Mouse (Mus musculus) myocyte (in vitro differentiated cells): ENCODE results near the gene Dnase2b. TPM values are rescaled to one million over a fixed set of nuclear protein-coding genes. Genes with fewer than 3 reads are reported as not detected.

Source experiments
- H3K27me3 ChIP-seq: one replicate; pipeline ENCODE4 v1.6.1; 2011; ENCODE audit not compliant: control insufficient read depth, insufficient read depth, insufficient read length
- H3K36me3 ChIP-seq: one replicate; pipeline ENCODE4 v1.6.1; 2011; ENCODE audit not compliant: control insufficient read depth, insufficient read depth
- H3K4me2 ChIP-seq: one replicate; pipeline ENCODE4 v1.6.1; 2011; ENCODE audit warnings: low read depth, control low read depth
- H3K4me3 ChIP-seq: one replicate; pipeline ENCODE4 v1.5.1; 2011; ENCODE audit warnings: mild to moderate bottlenecking, control low read depth, moderate library complexity
- H3K79me2 ChIP-seq: one replicate; pipeline ENCODE4 v1.6.1; 2011; ENCODE audit not compliant: control insufficient read depth, insufficient read depth
- H3ac ChIP-seq: one replicate; pipeline ENCODE4 v1.6.1; 2011; ENCODE audit not compliant: control insufficient read depth, insufficient read length
- CEBPB ChIP-seq: IDR thresholded peaks from 2 replicates; pipeline ENCODE4 v1.6.1; 2011; ENCODE audit warnings: mild to moderate bottlenecking, moderate library complexity; ENCODE audit not compliant: poor library complexity, insufficient read depth, severe bottlenecking
- E2F4 ChIP-seq: IDR thresholded peaks from one replicate; pipeline ENCODE4 v1.6.1; 2011; ENCODE audit warnings: mild to moderate bottlenecking, control low read depth, moderate library complexity; ENCODE audit not compliant: insufficient read depth
- MAX ChIP-seq: IDR thresholded peaks from one replicate; pipeline ENCODE4 v1.6.1; 2011; ENCODE audit warnings: low read depth, mild to moderate bottlenecking, control low read depth
- MYOD1 ChIP-seq, 3 experiments: IDR thresholded peaks; one replicate each; pipeline ENCODE4 v1.6.1; 2011; ENCODE audit warnings: control low read depth in 2 of 3, low read depth in 2 of 3, mild to moderate bottlenecking in 2 of 3, moderate library complexity in 1 of 3; ENCODE audit not compliant: insufficient read length in 2 of 3, control insufficient read depth in 1 of 3
- MYOG ChIP-seq, 3 experiments: IDR thresholded peaks; one replicate each; pipeline ENCODE4 v1.6.1; 2011; ENCODE audit warnings: control low read depth in 2 of 3, low read depth in 2 of 3, mild to moderate bottlenecking in 2 of 3; ENCODE audit not compliant: insufficient read length in 2 of 3, control insufficient read depth in 1 of 3, insufficient read depth in 1 of 3
- POLR2A ChIP-seq: IDR thresholded peaks from one replicate; pipeline ENCODE4 v1.6.1; 2011; ENCODE audit warnings: low read depth, mild to moderate bottlenecking, control low read depth, moderate library complexity; ENCODE audit not compliant: insufficient read length
- POLR2AphosphoS2 ChIP-seq: IDR thresholded peaks from one replicate; pipeline ENCODE4 v1.6.1; 2011; ENCODE audit warnings: low read depth, control low read depth; ENCODE audit not compliant: insufficient read length
- REST ChIP-seq: IDR thresholded peaks from one replicate; pipeline ENCODE4 v1.6.1; 2011; ENCODE audit warnings: mild to moderate bottlenecking, control low read depth, moderate library complexity; ENCODE audit not compliant: insufficient read depth, insufficient read length
- SRF ChIP-seq: IDR thresholded peaks from one replicate; pipeline ENCODE4 v1.6.1; 2011; ENCODE audit warnings: low read depth; ENCODE audit not compliant: control insufficient read depth, insufficient read length
- TCF12 ChIP-seq: IDR thresholded peaks from one replicate; pipeline ENCODE4 v1.6.1; 2011; ENCODE audit warnings: mild to moderate bottlenecking, control low read depth; ENCODE audit not compliant: poor library complexity, insufficient read depth, severe bottlenecking
- TCF3 ChIP-seq: IDR thresholded peaks from one replicate; pipeline ENCODE4 v1.6.1; 2011; ENCODE audit warnings: low read depth, control low read depth; ENCODE audit not compliant: insufficient read length
- USF1 ChIP-seq: IDR thresholded peaks from one replicate; pipeline ENCODE4 v1.6.1; 2011; ENCODE audit warnings: low read depth, mild to moderate bottlenecking, control low read depth, moderate library complexity
- polyA plus RNA-seq: library from polyadenylated mRNA; unstranded; fragments of >200 nt; fragmentation: generic; extraction: Trizol; gene quantifications from one replicate; pipeline ENCODE4 v1.2.1, GENCODE M21; 2012; ENCODE audit warnings: missing spikeins

Gene Dnase2b
- polyA plus RNA-seq, 1 experiment = not detected

DNA sequence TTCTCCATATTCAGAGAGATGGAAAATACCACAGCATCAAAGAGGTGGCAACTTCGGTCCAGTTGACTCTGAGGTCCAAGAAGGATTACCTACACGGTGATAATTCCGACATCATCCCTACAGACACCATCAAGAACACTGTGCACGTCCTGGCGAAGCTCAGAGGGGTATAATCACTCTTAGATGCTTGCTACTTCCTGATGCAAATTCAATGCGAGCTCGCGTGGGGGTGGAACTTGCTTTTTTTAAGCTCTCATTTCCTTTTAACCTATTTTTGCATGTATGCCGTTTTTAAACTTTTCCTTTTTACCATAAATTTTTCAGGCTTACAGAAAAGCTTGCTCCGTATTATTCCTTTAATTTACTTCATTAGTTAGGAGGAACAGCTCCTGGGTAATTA is 5.1 kb downstream of the Dnase2b start:
- no peaks in the 10 kb centered on the region for H3K27me3 ChIP-seq
- H3K4me3 ChIP-seq = no peak overlapping the region
- H3ac ChIP-seq = no peak overlapping the region
- no peaks in the 10 kb centered on the region for H3K36me3 ChIP-seq
- H3K4me2 ChIP-seq = no peak overlapping the region
- TF ChIP-seq POLR2A (no peak), MYOG (IDR thresholded peaks at IDR 0.05; ENCODE audit: control insufficient read depth in 1 of 3, insufficient read depth in 1 of 3, insufficient read length in 2 of 3, low read depth in 2 of 3) (no peak), MAX (no peak), TCF12 (no peak), TCF3 (no peak), POLR2AphosphoS2 (no peak), MYOD1 (IDR thresholded peaks at IDR 0.05; ENCODE audit: control insufficient read depth in 1 of 3, insufficient read length in 2 of 3, low read depth in 2 of 3) (no peak), REST (no peak), E2F4 (no peak), CEBPB (no peak)
- no peaks in the 10 kb centered on the region for H3K79me2 ChIP-seq

- Histone ChIP-seq H3K79me2 (no peaks in the 10 kb centered on the region), H3ac (no peak overlapping the region), H3K4me2 (no peak overlapping the region), H3K27me3 (no peaks in the 10 kb centered on the region), H3K4me3 (no peak overlapping the region), H3K36me3 (no peaks in the 10 kb centered on the region)
- TF ChIP-seq POLR2AphosphoS2 = no peak
- TF ChIP-seq SRF = no peak
- no peak for TF ChIP-seq CEBPB
- TF ChIP-seq USF1 = no peak
- TF ChIP-seq TCF3 = no peak
- no peak for TF ChIP-seq POLR2A
- no peak for TF ChIP-seq E2F4
- TF ChIP-seq MAX = no peak
- TF ChIP-seq TCF12 = no peak
- no peak for TF ChIP-seq MYOG (IDR thresholded peaks at IDR 0.05; ENCODE audit: control insufficient read depth in 1 of 3, insufficient read depth in 1 of 3, insufficient read length in 2 of 3, low read depth in 2 of 3)
- TF ChIP-seq REST = no peak
- no peak for TF ChIP-seq MYOD1 (IDR thresholded peaks at IDR 0.05; ENCODE audit: control insufficient read depth in 1 of 3, insufficient read length in 2 of 3, low read depth in 2 of 3)
Measured at GRCm38 (mm10) chr3:146607368-146607767, 8.0 kb downstream of the Dnase2b start.

- Histone ChIP-seq H3K79me2 (no peaks in the 10 kb centered on the region), H3K4me2 (no peak overlapping the region), H3ac (no peak overlapping the region), H3K27me3 (no peaks in the 10 kb centered on the region), H3K4me3 (no peak overlapping the region), H3K36me3 (no peaks in the 10 kb centered on the region)
- no peak for TF ChIP-seq MYOD1 (IDR thresholded peaks at IDR 0.05; ENCODE audit: control insufficient read depth in 1 of 3, insufficient read length in 2 of 3, low read depth in 2 of 3)
- no peak for TF ChIP-seq SRF
- no peak for TF ChIP-seq POLR2A
- TF ChIP-seq TCF3 = no peak
- no peak for TF ChIP-seq REST
- TF ChIP-seq POLR2AphosphoS2 = no peak
- no peak for TF ChIP-seq MYOG (IDR thresholded peaks at IDR 0.05; ENCODE audit: control insufficient read depth in 1 of 3, insufficient read depth in 1 of 3, insufficient read length in 2 of 3, low read depth in 2 of 3)
- no peak for TF ChIP-seq E2F4
- TF ChIP-seq TCF12 = no peak
- no peak for TF ChIP-seq USF1
- no peak for TF ChIP-seq CEBPB
- TF ChIP-seq MAX = no peak
Measured at GRCm38 (mm10) chr3:146604647-146605046, 10.7 kb downstream of the Dnase2b start.

DNA sequence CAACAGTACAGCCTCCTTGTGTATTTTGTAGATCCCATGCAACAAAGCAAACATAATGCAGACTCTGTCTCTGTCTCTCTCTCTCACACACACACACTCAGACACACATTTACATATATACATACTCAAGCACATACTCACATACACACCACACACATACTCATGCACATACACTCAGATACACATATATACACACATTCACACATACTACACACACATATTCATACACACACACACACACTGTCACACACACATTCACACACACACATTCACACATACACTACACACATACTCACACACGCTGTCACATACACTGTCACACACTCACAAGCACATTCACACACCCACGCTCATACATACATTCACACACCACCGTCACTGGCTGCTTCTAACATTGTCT is 12.9 kb downstream of the Dnase2b start:
- Histone ChIP-seq H3K4me3 (no peak overlapping the region), H3K27me3 (no peaks in the 10 kb centered on the region), H3ac (no peak overlapping the region), H3K4me2 (no peak overlapping the region), H3K36me3 (no peaks in the 10 kb centered on the region), H3K79me2 (no peaks in the 10 kb centered on the region)
- no peak for TF ChIP-seq CEBPB
- TF ChIP-seq E2F4 = no peak
- no peak for TF ChIP-seq POLR2A
- no peak for TF ChIP-seq MYOD1 (IDR thresholded peaks at IDR 0.05; ENCODE audit: control insufficient read depth in 1 of 3, insufficient read length in 2 of 3, low read depth in 2 of 3)

- Histone ChIP-seq H3K4me3 (no peak overlapping the region), H3K36me3 (no peaks in the 10 kb centered on the region), H3K27me3 (no peaks in the 10 kb centered on the region), H3K4me2 (no peak overlapping the region), H3ac (no peak overlapping the region), H3K79me2 (no peaks in the 10 kb centered on the region)
- TF ChIP-seq MYOD1 (IDR thresholded peaks at IDR 0.05; ENCODE audit: control insufficient read depth in 1 of 3, insufficient read length in 2 of 3, low read depth in 2 of 3) (no peak), TCF12 (no peak), TCF3 (no peak)
Measured at GRCm38 (mm10) chr3:146601205-146601604, 14.2 kb downstream of the Dnase2b start.
